Mouse (Mus musculus): ENCODE results near the gene Elavl3. TPM values are rescaled to one million over a fixed set of nuclear protein-coding genes. Genes with fewer than 3 reads are reported as not detected.

Elavl3 gene
- polyA plus RNA-seq, 1 experiment from 2014 or later, result 0.29 TPM

Other genes starting within 250 kb of the Elavl3 start
- gene Angptl8, start 216.5 kb downstream of the Elavl3 start, polyA plus RNA-seq (2016; fragmentation: Nextera tagmentation; extraction: Ambion mirVana), result 2.5 and 5.7 TPM in 2 replicates
- 47.9 and 56.9 TPM in 2 replicates for gene Dock6, start 199.4 kb downstream of the Elavl3 start, polyA plus RNA-seq (2016; fragmentation: Nextera tagmentation; extraction: Ambion mirVana)
- 6.2 and 6.8 TPM in 2 replicates for gene Rab3d, start 133.8 kb downstream of the Elavl3 start, polyA plus RNA-seq (2016; fragmentation: Nextera tagmentation; extraction: Ambion mirVana)
- gene Ccdc159, start 124.6 kb downstream of the Elavl3 start, polyA plus RNA-seq (2016; fragmentation: Nextera tagmentation; extraction: Ambion mirVana), result 3.6 and 4.2 TPM in 2 replicates
- gene Tmem205, start 124.5 kb downstream of the Elavl3 start, polyA plus RNA-seq (2016; fragmentation: Nextera tagmentation; extraction: Ambion mirVana), result 50.1 and 52.6 TPM in 2 replicates
- gene Plppr2, start 115.0 kb downstream of the Elavl3 start, polyA plus RNA-seq (2016; fragmentation: Nextera tagmentation; extraction: Ambion mirVana), result 6.5 and 7.0 TPM in 2 replicates
- gene Swsap1, start 96.3 kb downstream of the Elavl3 start, polyA plus RNA-seq (2016; fragmentation: Nextera tagmentation; extraction: Ambion mirVana), result 5.7 and 6.9 TPM in 2 replicates
- 25.0 and 25.9 TPM in 2 replicates for gene Epor, start 88.5 kb downstream of the Elavl3 start, polyA plus RNA-seq (2016; fragmentation: Nextera tagmentation; extraction: Ambion mirVana)
- gene Rgl3, start 62.6 kb downstream of the Elavl3 start, polyA plus RNA-seq (2016; fragmentation: Nextera tagmentation; extraction: Ambion mirVana), result 1.8 and 2.3 TPM in 2 replicates
- gene Ccdc151, start 49.4 kb downstream of the Elavl3 start, polyA plus RNA-seq (2016; fragmentation: Nextera tagmentation; extraction: Ambion mirVana), result 0.20 and 0.75 TPM in 2 replicates
- 89.8 and 106 TPM in 2 replicates for gene Prkcsh, start 49.2 kb downstream of the Elavl3 start, polyA plus RNA-seq (2016; fragmentation: Nextera tagmentation; extraction: Ambion mirVana)
- gene Gm49318, start 19.2 kb upstream of the Elavl3 start, polyA plus RNA-seq (2016; fragmentation: Nextera tagmentation; extraction: Ambion mirVana), result not detected in 2 replicates
- 9.6 and 10.8 TPM in 2 replicates for gene Zfp653, start 19.4 kb upstream of the Elavl3 start, polyA plus RNA-seq (2016; fragmentation: Nextera tagmentation; extraction: Ambion mirVana)
- gene Ecsit, start 33.4 kb upstream of the Elavl3 start, polyA plus RNA-seq (2016; fragmentation: Nextera tagmentation; extraction: Ambion mirVana), result 58.4 and 65.6 TPM in 2 replicates
- gene Cnn1, start 47.2 kb upstream of the Elavl3 start, polyA plus RNA-seq (2016; fragmentation: Nextera tagmentation; extraction: Ambion mirVana), result 246 and 375 TPM in 2 replicates
- 149 and 176 TPM in 2 replicates for gene Elof1, start 65.1 kb upstream of the Elavl3 start, polyA plus RNA-seq (2016; fragmentation: Nextera tagmentation; extraction: Ambion mirVana)
- gene Acp5, start 83.7 kb upstream of the Elavl3 start, polyA plus RNA-seq (2016; fragmentation: Nextera tagmentation; extraction: Ambion mirVana), result 62.3 and 67.2 TPM in 2 replicates
- gene Pigyl, start 104.8 kb upstream of the Elavl3 start, polyA plus RNA-seq (2016; fragmentation: Nextera tagmentation; extraction: Ambion mirVana), result 44.7 and 60.3 TPM in 2 replicates
- 0.11 TPM in 2 replicates for gene Zfp872, start 136.1 kb upstream of the Elavl3 start, polyA plus RNA-seq (2016; fragmentation: Nextera tagmentation; extraction: Ambion mirVana)
- 17.2 and 19.2 TPM in 2 replicates for gene Zfp809, start 173.7 kb upstream of the Elavl3 start, polyA plus RNA-seq (2016; fragmentation: Nextera tagmentation; extraction: Ambion mirVana)
- gene Zfp599, start 207.9 kb upstream of the Elavl3 start, polyA plus RNA-seq (2016; fragmentation: Nextera tagmentation; extraction: Ambion mirVana), result 5.1 and 5.4 TPM in 2 replicates